Mouse (Mus musculus) heart, embryonic 15.5 days (tissue): ENCODE results near the gene Snrpb. TPM values are rescaled to one million over a fixed set of nuclear protein-coding genes. Genes with fewer than 3 reads are reported as not detected.

ENCODE experiments used
- ATAC-seq: fragments of 200-750 bp; cut with Nextera tagmentation; replicated peaks from 2 replicates; pipeline ENCODE4 v1.8.0; 2017; ENCODE audit warnings: low read depth, moderate TSS enrichment; ENCODE audit not compliant: insufficient number of reproducible peaks, insufficient read depth, low FRiP score
- H3K27ac ChIP-seq: fragments of 300-500 bp; sonication (generic); 2 replicates; pipeline ENCODE4 v1.5.1; 2015; ENCODE audit warnings: mild to moderate bottlenecking, inconsistent platforms
- H3K27me3 ChIP-seq: fragments of 300-500 bp; sonication (generic); 2 replicates; pipeline ENCODE4 v1.6.1; 2015; ENCODE audit warnings: inconsistent platforms
- H3K36me3 ChIP-seq: fragments of 300-500 bp; sonication (generic); 2 replicates; pipeline ENCODE4 v1.6.1; 2015; ENCODE audit warnings: mild to moderate bottlenecking, inconsistent platforms
- H3K4me1 ChIP-seq: fragments of 300-500 bp; sonication (generic); replicated peaks from 2 replicates; pipeline ENCODE4 v1.6.1; 2015; ENCODE audit warnings: inconsistent platforms
- H3K4me2 ChIP-seq: fragments of 300-500 bp; sonication (generic); 2 replicates; pipeline ENCODE4 v1.6.1; 2015; ENCODE audit warnings: inconsistent platforms, mild to moderate bottlenecking, moderate library complexity
- H3K4me3 ChIP-seq: fragments of 300-500 bp; sonication (generic); 2 replicates; pipeline ENCODE4 v1.5.1; 2015; ENCODE audit warnings: mild to moderate bottlenecking, inconsistent platforms
- H3K9ac ChIP-seq: fragments of 300-500 bp; sonication (generic); 2 replicates; pipeline ENCODE4 v1.6.1; 2015; ENCODE audit warnings: mild to moderate bottlenecking, inconsistent platforms
- H3K9me3 ChIP-seq: fragments of 300-500 bp; sonication (generic); replicated peaks from 2 replicates; pipeline ENCODE4 v1.6.1; 2016; ENCODE audit warnings: inconsistent platforms
- WGBS: fragments of 180-500 bp; shearing (Covaris S2); methylation state at CpG from one replicate; pipeline ENCODE4 v1.1.7; 2015; ENCODE audit warnings: mixed read lengths; 5-methylcytosine and 5-hydroxymethylcytosine counted together
- polyA plus RNA-seq: library from polyadenylated mRNA; unstranded; fragments of >200 nt; fragmentation: Nextera tagmentation; extraction: Ambion mirVana; gene quantifications from 2 replicates; pipeline ENCODE4 v1.2.1, GENCODE M21; 2015

Gene Snrpb
- polyA plus RNA-seq, 1 experiment from 2014 or later = 361 TPM

- Histone ChIP-seq H3K27me3 (no peaks in the 10 kb centered on the region), H3K27ac (no peak overlapping the region), H3K9ac (no peak overlapping the region), H3K36me3 (peaks cover 41% of the 10 kb centered on the region), H3K4me2 (no peak overlapping the region), H3K4me1 (no peaks in the 10 kb centered on the region), H3K4me3 (no peak overlapping the region), H3K9me3 (no peaks in the 10 kb centered on the region)
- ATAC-seq = no peak
- 50% methylated on average over 3 of the region's 3 CpGs for WGBS
Measured at GRCm38 (mm10) chr2:130167861-130168260, 11.3 kb downstream of the Snrpb start.

DNA sequence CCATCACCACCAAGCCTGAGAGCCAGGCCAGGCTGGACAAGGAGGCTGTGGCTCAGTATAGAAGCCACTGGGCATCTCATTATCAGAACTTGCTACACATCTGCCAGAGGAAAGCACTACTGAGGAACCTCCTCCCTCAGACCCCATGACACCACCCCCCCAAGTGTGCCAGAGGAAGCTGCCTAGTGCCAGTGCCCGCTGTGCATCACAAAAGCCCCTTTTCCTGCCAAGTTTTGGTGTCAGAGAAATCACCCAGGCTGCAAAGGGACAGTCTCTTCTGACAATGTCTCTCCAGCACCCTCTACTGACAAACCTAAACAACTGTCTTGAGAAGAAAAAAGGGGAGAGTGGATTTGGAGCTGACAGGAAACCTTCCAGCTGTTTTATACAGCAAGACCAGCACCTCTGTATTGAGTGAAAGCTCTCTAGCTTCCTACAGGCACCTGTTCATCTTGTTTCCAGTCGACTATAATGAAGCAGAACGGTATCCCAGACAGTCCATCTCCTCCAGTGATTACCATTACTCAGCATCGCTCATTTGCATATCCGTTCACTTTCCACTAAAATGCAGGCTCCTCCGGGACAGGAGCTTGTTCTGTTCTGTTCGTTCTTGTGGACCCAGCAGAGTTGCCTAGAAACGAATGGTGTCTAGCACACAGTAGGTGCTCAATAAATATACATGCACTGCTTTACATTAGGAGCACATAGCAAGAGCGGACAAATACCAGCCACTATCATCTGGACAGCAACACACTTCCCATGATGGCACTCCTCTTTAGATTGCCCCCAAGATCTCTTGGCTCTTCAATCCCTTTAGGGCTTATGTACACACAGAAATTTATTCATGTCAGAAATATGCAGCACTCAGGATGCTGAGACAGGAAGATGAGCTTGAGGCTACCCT lies 12.6 kb downstream of the Snrpb start:
- ATAC-seq = no peak
- H3K4me3 ChIP-seq = no peak overlapping the region
- WGBS = 63% methylated on average over 9 of the region's 9 CpGs

DNA sequence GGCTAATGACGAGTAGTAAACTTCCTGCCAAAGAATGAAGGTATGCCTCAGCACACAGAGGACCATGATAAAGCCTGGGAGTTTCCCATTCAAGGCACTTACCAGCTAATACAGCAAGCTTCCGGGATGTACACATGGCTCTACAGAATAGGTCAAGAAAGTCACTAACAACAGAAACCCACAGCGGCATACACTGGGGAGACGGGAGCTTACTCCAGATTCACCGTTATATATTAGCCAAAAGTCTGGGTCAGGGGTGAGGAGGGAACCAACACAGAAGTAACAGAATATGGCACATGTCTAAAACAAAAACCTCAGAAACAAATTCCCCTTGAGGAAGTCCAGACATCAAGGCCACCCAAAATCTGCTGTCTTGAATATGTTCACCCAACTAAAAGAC lies 16.5 kb downstream of the Snrpb start:
- Histone ChIP-seq H3K36me3 (peaks cover 2% of the 10 kb centered on the region; the same call in 1 of the 2 replicates), H3K27me3 (no peaks in the 10 kb centered on the region), H3K27ac (no peak overlapping the region), H3K9ac (no peak overlapping the region), H3K9me3 (no peaks in the 10 kb centered on the region), H3K4me1 (no peaks in the 10 kb centered on the region), H3K4me2 (no peak overlapping the region), H3K4me3 (no peak overlapping the region)
- ATAC-seq = no peak
- 71% methylated on average over 5 of the region's 5 CpGs for WGBS

More for the DNA sequence above, 12.6 kb downstream of the Snrpb start:
- H3K4me2 ChIP-seq = no peak overlapping the region
- no peaks in the 10 kb centered on the region for H3K27me3 ChIP-seq
- no peak overlapping the region for H3K9ac ChIP-seq
- no peak overlapping the region for H3K27ac ChIP-seq
- peaks cover 28% of the 10 kb centered on the region for H3K36me3 ChIP-seq
- H3K4me1 ChIP-seq = no peaks in the 10 kb centered on the region
- H3K9me3 ChIP-seq = no peaks in the 10 kb centered on the region

DNA sequence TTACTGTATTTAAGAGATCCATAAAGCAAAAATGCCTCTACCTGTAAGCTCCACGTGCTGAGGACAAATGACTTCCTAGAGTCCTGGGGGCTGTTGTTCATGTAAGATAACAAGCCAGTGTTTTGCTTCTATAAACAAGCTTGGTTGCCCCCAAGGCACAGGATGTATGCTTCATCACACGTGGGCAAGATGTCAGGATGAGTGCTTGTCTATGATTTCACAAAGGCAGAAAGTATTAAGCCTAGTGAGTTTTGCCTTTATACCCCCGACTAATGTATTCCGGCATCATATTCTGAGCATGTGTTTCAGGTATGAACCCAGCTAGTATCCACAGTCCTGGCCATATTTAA lies 21.1 kb downstream of the Snrpb start:
- Histone ChIP-seq H3K27ac (no peak overlapping the region), H3K9me3 (no peaks in the 10 kb centered on the region), H3K4me1 (no peaks in the 10 kb centered on the region), H3K4me2 (no peak overlapping the region), H3K4me3 (no peak overlapping the region), H3K36me3 (no peaks in the 10 kb centered on the region), H3K9ac (no peak overlapping the region), H3K27me3 (no peaks in the 10 kb centered on the region)
- ATAC-seq = no peak
- WGBS = 52% methylated on average over 4 of the region's 4 CpGs

DNA sequence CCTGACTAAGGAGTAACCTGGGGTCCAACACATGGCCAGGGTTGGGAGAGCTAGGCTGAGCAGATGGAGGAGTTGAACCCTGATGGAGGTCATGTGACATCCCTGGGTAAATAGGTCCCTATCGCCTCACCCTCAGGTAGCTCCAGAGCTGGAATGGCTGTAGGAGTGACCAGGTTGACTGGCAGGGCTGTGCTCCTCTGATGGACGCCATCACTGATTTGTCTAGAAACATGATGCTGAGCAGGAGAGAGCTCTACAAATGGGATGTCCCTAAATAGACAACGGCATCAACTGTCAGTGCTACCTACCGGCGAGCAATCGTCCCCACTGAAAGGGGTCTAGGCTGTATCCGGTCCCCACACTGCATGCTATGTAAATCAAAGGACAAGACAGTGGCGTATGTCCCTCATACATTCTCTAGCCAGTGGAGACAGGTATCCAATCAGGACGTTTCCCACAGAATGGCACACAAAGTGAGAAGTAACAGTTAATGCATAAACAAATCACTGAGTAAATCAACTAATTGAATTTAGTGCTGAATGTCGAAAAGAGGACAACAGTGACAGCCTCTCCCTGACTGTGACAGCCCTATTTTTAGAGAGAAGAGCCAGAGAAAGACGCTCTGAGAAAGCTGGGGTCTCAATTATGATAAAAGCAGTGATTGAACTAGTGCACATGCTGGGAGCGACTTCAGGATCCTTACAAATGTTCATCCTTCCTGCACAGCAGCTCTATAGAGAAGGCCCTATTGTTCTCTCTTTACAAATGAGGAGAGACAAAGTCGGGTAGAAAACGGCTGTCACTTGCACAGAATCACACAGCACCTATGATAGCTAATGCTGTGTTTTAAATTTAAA lies 21.7 kb downstream of the Snrpb start:
- Histone ChIP-seq H3K9ac (no peak overlapping the region), H3K27ac (no peak overlapping the region), H3K36me3 (no peaks in the 10 kb centered on the region), H3K4me3 (no peak overlapping the region), H3K4me2 (no peak overlapping the region), H3K27me3 (no peaks in the 10 kb centered on the region), H3K9me3 (no peaks in the 10 kb centered on the region), H3K4me1 (no peaks in the 10 kb centered on the region)
- WGBS = 68% methylated on average over 14 of the region's 14 CpGs
- no peak for ATAC-seq

DNA sequence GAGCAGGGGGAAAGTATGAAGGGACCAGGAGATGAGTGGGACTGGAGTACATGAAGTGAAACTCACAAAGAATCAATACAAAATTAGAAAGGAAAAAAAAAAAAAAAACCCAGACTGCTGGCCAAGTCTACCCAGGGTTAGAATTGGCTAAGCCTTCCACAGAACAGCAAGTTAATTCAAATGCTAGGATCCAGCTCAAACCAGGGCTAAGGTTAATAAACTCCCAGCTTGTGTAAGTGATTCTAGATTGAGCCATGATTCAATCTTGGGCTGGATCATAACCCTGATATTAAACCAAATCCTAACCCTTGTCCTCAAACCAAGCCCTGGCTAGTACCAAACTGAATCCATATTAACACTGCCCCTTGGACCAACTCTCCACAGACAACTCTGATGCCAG lies 23.4 kb downstream of the Snrpb start:
- H3K27me3 ChIP-seq = no peaks in the 10 kb centered on the region
- H3K4me3 ChIP-seq = no peak overlapping the region
- H3K27ac ChIP-seq = no peak overlapping the region
- no peaks in the 10 kb centered on the region for H3K36me3 ChIP-seq
- no peaks in the 10 kb centered on the region for H3K9me3 ChIP-seq
- H3K9ac ChIP-seq = no peak overlapping the region
- no peak for ATAC-seq
- H3K4me2 ChIP-seq = no peak overlapping the region
- H3K4me1 ChIP-seq = no peaks in the 10 kb centered on the region

GRCm38 (mm10) chr2:130155171-130155570 lies 24.0 kb downstream of the Snrpb start:
- no peak overlapping the region for H3K27ac ChIP-seq

DNA sequence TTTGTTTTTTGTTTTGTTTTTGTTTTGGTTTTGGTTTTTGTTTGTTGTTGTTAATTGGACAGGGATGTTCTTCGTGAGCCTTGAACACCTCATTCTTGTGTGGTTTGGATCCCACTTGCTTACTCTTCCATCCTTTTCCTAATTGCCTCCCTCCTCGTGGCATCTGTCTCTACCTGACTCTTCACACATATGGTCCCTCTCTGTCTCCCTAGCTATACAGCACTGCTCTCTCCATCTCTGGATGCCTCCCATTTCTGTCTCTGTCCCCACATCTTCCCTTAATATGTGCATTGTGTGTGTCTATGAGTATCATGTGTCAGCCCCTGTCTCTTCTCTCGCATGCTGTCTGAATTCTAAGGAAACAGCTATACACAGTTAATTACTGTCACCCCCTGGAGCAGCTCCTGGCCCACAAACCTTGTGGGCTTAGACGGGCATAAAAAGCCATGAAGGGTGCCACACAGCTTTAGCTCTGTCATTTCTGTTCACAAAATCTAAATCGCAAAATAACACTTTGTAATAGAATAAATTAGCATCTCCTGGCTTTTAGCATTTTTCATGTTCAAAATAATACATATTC lies 33.0 kb downstream of the Snrpb start:
- Histone ChIP-seq H3K4me1 (no peaks in the 10 kb centered on the region), H3K4me3 (no peak overlapping the region), H3K27ac (no peak overlapping the region), H3K36me3 (no peaks in the 10 kb centered on the region), H3K9ac (no peak overlapping the region), H3K9me3 (no peaks in the 10 kb centered on the region), H3K4me2 (no peak overlapping the region), H3K27me3 (no peaks in the 10 kb centered on the region)
- ATAC-seq = no peak
- WGBS = 74% methylated on average over 5 of the region's 5 CpGs

More at GRCm38 (mm10) chr2:130155171-130155570, 24.0 kb downstream of the Snrpb start:
- no peaks in the 10 kb centered on the region for H3K9me3 ChIP-seq
- no peak overlapping the region for H3K4me2 ChIP-seq
- H3K4me3 ChIP-seq = no peak overlapping the region
- no peaks in the 10 kb centered on the region for H3K36me3 ChIP-seq
- H3K4me1 ChIP-seq = no peaks in the 10 kb centered on the region
- no peak for ATAC-seq
- no peaks in the 10 kb centered on the region for H3K27me3 ChIP-seq
- 82% methylated on average over 3 of the region's 3 CpGs for WGBS
- H3K9ac ChIP-seq = no peak overlapping the region

GRCm38 (mm10) chr2:130144703-130145324 lies 34.4 kb downstream of the Snrpb start:
- no peaks in the 10 kb centered on the region for H3K4me1 ChIP-seq
- no peak for ATAC-seq
- H3K36me3 ChIP-seq = no peaks in the 10 kb centered on the region
- no peak overlapping the region for H3K27ac ChIP-seq
- no peak overlapping the region for H3K4me2 ChIP-seq
- H3K9ac ChIP-seq = no peak overlapping the region
- no peaks in the 10 kb centered on the region for H3K9me3 ChIP-seq
- no peak overlapping the region for H3K4me3 ChIP-seq
- 78% methylated on average over 23 of the region's 23 CpGs for WGBS
- H3K27me3 ChIP-seq = no peaks in the 10 kb centered on the region

DNA sequence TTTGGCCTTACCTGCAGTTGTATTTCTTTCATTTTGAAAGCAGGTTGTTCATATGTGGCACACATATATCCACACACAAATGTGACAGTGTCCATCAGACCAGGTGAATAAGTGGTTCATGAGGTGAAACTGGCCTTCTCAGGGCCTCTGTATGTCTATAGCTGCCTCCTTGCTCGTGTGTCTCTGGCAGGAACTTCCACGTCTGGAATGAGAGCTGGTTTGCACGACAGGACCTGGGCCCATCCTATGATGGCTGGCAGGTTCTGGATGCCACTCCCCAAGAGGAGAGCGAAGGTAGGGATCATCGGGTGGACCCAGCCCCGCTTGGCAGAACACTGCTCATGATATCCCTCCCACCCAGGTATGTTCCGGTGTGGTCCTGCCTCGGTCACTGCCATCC lies 36.2 kb downstream of the Snrpb start:
- H3K27me3 ChIP-seq = no peaks in the 10 kb centered on the region
- 83% methylated on average over 8 of the region's 8 CpGs for WGBS
- no peaks in the 10 kb centered on the region for H3K4me1 ChIP-seq

GRCm38 (mm10) chr2:130129687-130130086 lies 49.5 kb downstream of the Snrpb start:
- H3K4me1 ChIP-seq = no peaks in the 10 kb centered on the region
- H3K4me3 ChIP-seq = no peak overlapping the region
- ATAC-seq = no peak
- H3K27me3 ChIP-seq = no peaks in the 10 kb centered on the region
- H3K27ac ChIP-seq = no peak overlapping the region
- no peaks in the 10 kb centered on the region for H3K9me3 ChIP-seq
- H3K9ac ChIP-seq = no peak overlapping the region
- WGBS = 31% methylated on average over 1 of the region's 1 CpGs
- H3K36me3 ChIP-seq = no peaks in the 10 kb centered on the region
- no peak overlapping the region for H3K4me2 ChIP-seq

More for the DNA sequence above, 36.2 kb downstream of the Snrpb start:
- no peak for ATAC-seq
- Histone ChIP-seq H3K36me3 (no peaks in the 10 kb centered on the region), H3K9me3 (no peaks in the 10 kb centered on the region), H3K27ac (no peak overlapping the region), H3K4me2 (no peak overlapping the region), H3K9ac (no peak overlapping the region), H3K4me3 (no peak overlapping the region)
